Mouse (Mus musculus): Measurements from ENCODE around the gene Haus3.

DNA sequence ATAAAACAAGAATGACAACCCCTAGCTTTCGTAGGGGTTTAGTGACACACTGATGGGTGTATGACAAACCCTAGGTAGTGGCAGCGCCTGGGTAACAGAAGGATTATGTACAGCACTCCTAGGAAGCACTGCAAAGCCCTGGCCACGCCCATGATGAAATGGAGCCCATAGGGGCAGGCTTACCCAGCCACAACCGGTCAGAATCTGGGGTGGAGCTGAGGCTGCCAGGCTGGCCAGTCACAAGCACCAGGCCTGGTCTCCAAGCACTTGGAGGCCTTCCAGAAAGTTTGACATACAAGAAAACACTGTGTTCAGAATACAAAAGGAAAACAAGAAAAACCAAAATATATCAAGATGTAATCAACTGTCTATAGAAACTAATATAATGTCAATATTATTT, 21.7 kb upstream of the Haus3 start:
- TF ChIP-seq POLR2A (IDR thresholded peaks at IDR 0.05; ENCODE audit: insufficient read depth, low read depth, low read length) (no peak), CTCF (IDR thresholded peaks at IDR 0.05) (no peak), EP300 (IDR thresholded peaks at IDR 0.05; ENCODE audit: insufficient read depth, low read depth, low read length) (no peak)
